Mouse (Mus musculus) ES-Bruce4 (cell line): ENCODE data around the gene Msi2.

Experiments
- CTCF ChIP-seq: IDR thresholded peaks from one replicate; pipeline ENCODE4 v1.8.1; 2011; ENCODE audit warnings: low read depth, low read length
- EP300 ChIP-seq: IDR thresholded peaks from 2 replicates; pipeline ENCODE4 v1.6.1; 2011; ENCODE audit warnings: low read depth, low read length; ENCODE audit not compliant: insufficient read depth
- POLR2A ChIP-seq: IDR thresholded peaks from one replicate; pipeline ENCODE4 v1.8.1; 2011; ENCODE audit warnings: low read length; ENCODE audit not compliant: insufficient read depth

DNA sequence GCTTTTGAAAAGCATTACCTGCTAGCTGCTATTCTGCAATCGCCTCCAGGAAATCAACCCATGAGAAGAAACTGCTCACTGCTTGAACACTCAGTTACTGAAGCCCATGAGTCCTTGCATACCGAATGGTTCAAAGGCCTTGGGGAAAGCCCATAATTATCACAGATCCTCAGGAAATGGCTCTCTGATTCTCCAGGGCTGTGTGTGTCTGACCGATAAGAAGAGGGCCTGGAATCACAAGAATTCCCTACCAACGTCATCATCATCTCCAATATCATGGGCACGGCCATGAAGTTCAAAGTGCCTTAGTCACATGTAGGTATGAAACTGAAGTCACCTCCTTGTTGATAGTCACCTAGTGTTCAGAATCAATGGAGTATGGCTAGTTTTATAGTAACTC is 196.2 kb downstream of the Msi2 start:
- TF ChIP-seq EP300 (no peak), CTCF (no peak), POLR2A (no peak)
